Mouse (Mus musculus): Measurements from ENCODE around the gene Commd2.

Commd2 gene

GRCm38 (mm10) chr3:57615652-57616051 lies 35.9 kb downstream of the Commd2 start:
- DNase-seq (ENCODE audit: low spot score) = no peak

DNA sequence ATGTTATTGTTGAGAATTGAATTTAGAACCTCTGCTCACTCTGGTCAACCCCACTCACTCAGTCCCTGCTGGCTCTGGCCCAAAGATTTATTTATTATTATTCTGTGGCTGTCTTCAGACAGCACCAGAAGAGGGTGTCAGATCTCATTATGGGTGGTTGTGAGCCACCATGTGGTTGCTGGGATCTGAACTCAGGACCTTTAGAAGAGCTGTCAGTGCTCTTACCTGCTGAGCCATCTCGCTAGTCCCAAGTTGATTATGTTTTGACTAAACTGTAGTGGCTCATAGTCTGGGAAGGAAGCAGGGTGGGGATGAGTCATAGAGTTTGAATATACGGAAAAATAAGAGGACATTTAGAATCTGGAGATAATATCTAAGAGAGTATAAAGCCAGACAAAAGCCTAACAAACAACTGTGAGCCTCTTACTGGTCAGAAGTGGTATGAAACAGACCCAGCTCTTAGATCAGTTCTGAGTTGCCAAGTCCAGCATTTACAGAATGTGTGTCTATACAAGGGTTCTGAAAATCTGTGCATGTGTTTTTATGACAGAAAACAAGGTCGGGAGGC lies 39.0 kb downstream of the Commd2 start:
- no peak for DNase-seq (ENCODE audit: low spot score)

DNA sequence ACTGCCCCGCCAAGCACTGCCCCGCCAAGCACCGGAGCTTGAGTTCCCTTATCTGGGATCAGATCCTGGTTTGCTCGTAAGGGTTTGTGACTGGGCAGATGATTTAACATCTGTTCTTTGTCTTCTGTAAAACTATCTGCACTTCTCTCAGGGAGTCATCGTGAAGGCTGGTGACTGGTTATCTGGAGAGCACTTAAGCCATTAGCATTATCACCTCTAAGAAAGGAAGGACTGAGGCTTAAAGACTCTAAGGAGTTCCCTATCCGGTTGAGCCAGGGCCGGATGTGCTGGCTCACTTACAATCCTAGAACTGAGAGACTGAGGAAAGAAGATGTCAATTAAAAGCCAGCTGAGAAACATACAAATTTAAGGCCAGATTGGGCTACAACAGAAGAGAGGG lies 39.7 kb downstream of the Commd2 start:
- no peak for DNase-seq (ENCODE audit: low spot score)

DNA sequence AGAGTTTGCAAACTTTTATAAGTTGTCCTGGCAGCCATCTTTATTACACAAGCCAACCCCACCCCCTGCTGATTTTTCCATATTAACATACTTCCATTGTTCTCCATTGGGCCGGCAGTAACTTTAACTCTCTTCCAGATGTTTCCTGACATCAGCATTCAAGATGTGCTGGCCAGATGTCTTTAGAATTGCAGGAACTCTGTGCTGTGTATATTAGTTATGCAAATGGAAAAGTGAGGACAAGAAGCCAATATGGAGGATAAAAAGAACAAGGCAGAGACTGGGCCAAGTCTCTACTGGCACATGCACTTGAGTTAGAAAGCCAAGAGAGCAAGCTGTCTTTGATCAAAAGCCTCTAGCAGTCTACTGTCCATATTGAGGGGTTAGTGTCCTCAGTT lies 46.9 kb downstream of the Commd2 start:
- DNase-seq (ENCODE audit: low spot score) = no peak

GRCm38 (mm10) chr3:57603891-57604617 lies 47.5 kb downstream of the Commd2 start:
- no peak for DNase-seq (ENCODE audit: low spot score)

DNA sequence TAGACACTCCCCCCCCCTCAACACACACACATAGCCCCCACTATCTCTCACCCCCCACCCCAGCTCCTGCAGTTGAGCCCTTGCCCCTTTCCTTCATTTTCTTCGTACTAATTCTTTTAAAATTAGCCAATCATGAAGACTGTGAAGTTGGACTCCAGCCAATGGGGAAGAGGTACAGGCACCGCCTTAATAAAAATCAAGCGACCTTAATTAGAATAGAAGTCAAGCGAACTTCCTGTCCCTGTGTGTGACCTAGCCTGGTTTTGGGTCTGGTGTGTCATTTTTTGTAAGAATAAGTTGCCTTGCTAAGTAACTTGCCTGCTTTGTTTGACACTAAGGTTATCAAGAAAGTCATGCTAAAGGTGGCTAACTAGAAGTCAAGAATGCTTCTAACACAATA lies 48.9 kb downstream of the Commd2 start:
- no peak for DNase-seq (ENCODE audit: low spot score)

- DNase-seq (ENCODE audit: low spot score) = no peak
These were observed 54.9 kb downstream of the Commd2 start for GRCm38 (mm10) chr3:57596566-57596965.

DNA sequence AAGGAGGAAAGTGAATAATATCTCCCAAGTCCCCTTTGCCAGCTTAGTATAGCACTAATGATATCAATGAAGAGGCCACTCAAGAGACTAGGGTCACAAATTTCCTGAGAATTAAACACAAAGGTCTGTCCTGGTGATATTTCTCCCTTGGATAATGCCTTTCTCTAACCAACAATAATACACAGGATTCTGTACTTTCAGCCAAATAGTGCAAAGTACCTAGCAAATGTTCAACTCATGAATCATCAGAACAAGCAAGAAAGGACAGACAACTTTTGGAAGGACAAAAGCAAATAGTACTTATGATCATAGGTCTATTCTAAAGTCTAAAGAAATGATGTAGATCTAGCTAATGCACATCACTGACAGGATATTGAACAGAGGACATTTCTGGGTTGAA lies 56.0 kb downstream of the Commd2 start:
- DNase-seq (ENCODE audit: low spot score) = no peak
